Mouse (Mus musculus): ENCODE measurements around the gene Ptk7.

Gene Ptk7

DNA sequence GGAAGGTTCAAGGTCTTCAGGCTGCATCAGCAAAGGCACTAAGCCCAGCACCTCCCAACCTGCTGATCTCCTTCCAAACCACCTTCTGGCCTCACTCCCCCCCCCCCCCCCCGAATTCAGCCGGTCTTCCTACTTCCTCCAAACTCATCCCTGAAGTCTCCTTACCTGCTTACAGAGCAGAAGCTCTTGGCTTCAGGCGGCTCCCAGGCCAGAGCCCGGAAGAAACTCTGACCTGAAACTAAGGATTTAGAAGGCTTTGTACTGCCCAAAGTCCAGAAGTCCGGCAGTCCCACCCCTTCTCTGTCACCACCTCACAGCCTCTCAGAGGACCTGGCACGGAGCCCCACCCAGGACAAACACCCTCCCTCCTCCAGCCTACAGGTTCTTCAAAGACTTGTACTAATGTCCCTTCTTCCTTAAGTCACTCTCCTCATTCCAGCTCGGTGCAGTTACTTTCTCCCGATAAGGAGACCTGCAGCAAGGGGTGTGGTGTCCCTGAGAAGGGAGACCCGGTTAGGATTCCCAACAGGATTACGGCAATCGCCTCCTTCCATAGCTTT, 15.7 kb upstream of the Ptk7 start:
- peak; percentile 54 for DNase-seq (ENCODE audit: low spot score)

DNA sequence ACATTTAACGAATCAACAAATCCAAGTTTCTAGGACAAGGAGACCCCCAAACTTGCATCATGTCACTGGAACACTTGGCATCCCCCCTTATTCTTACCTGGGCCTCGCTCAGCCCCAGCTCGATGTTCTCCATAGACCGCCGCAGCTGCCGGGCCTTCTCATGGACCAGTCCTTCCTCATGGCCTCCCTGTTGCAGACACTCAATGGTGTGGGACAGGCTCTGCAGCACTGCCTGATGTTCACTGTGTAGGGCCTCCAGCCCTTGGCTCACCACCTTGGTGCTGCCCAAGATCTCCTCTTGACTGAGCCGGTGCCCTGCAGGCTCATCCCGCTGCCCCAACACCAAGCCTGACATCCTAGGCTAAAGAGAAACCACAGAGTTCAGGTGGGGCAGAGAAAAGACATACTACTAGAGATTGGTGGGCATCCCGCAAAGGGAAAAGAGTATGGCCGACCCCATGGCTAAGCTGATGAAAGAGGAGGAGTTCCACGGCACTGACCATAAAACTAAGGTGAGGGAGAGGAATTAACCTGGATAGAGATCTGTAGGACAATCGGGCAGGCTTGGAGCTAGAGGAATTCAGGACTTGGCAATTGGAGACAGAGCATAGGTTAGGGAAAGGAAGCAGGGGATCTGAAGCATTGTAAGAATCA, 15.0 kb upstream of the Ptk7 start:
- no peak for DNase-seq (ENCODE audit: low spot score)

DNA sequence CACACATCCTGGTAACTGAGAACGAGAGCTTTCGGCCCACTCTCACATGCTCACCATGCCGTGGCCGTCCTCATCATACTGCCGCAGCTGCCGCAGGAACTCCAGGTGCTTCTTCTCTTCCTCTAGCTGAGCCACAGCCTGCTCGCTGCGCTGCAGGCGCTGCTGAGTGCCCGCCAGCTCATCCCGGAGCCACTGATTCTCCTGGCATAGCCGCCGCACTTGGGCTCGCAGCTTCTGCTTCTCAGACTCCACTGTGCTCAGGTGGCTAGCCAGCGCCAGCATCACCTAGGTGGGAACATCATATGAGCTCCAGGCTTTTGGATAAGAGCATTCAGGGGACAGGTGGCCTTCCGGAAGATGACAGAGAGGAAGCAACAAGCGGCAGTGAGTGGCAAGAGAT, 12.8 kb upstream of the Ptk7 start:
- DNase-seq (ENCODE audit: low spot score): no peak

DNA sequence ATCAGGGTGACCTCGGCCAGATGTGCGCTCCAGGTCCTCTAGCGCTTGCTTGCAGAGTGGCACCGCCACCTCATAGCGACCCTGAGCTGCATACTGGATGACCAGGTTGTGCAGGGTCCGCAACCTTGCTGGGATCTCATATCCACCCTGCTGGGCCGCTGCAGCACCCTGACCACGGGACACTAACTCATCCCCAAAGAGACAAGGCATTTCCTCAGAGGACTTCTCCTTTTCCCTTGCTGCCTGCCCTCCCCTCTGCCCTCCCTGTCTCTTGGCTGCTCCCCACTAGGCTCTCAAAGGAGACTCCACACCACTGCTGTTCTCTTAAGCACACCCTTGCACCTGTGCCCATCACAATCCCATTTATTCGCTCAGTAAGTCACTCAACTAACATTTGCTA, 10.6 kb upstream of the Ptk7 start:
- no peak for DNase-seq (ENCODE audit: low spot score)

DNA sequence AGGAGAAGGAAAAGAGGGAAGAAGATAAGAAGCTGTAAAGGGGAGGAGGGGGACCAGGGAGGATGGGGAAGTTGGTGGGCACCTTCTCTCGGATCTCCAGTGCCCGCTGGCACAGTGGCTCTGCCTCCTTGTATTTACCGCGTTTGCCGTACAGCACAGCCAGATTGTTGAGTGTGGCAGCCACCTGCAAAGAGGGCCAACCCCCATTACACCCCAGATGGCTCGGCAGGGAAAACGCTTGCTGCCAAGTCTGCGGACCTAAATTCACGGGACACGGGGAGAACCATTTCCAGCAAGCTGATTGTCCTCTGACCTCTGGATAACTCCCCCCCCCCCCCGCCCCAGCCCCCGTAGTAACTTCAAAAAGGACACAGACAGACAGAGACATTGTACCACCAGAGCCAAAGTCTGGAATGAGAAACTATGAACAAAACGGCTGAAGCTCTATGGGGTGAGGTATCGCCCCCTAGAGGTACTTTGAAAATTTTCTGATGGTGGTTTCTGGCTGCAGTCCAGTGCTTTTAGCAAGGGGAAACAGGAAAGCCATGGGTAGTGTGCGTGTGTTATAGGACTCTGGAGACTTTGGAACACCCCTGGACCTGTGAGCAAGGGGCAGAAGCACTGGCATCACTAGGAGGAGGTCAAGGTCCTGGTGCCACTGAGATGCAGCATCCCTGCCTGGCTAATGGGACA, 7.7 kb upstream of the Ptk7 start:
- DNase-seq (ENCODE audit: low spot score): peak; percentile 46

DNA sequence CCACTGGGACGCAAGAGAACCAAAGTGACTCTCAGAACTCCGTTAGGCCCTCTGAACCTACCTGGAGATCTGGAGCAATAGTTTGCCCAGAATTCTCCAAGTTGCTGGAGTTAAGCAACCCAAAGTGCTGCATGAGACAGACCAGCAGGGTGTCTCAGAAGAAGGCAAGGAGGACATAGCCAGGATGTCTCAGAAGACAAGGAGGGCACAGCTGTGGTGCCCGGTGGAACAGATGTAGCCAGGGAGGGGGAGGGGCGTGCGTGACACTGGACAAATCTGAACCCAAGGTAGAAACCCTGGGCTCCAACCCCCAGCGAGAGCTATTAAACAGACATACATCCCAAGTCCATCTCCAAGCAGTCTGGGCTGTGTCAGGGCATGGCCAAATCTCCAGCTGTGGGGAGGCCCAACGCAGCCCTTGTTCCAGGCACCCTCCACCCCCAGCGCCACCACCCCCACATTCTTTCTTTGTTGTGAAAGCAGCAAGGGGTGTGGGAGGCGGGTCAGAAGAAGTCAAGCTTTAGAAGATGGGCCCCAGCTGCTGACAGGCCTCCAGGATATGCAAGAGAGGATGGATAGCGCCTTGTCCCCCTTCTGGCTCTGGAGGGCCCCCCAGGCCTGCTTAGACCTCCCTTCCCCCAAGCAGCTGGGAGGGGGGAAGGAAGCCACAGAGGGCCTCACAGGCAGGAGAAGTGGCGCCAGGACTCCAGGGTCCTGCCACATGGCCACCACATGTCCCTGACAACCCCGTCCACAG, 559 bp upstream of the Ptk7 start:
- no peak for DNase-seq (ENCODE audit: low spot score)

DNA sequence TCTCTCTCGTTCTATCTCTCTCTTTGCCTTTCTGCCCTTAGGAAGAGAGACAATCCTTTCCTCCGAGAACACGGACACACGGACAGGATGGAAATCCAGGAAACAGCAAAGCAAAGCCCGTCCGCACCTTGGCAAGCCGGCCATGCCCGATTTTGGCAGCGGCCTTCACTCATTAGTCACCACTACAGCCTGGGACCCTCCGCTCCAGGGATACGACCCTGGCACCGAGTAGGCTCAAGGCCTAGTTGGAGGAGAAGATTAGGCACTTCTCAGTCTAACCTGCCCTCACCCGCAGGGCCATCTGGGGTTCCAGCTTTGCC, 873 bp downstream of the Ptk7 start:
- no peak for DNase-seq (ENCODE audit: low spot score)

DNA sequence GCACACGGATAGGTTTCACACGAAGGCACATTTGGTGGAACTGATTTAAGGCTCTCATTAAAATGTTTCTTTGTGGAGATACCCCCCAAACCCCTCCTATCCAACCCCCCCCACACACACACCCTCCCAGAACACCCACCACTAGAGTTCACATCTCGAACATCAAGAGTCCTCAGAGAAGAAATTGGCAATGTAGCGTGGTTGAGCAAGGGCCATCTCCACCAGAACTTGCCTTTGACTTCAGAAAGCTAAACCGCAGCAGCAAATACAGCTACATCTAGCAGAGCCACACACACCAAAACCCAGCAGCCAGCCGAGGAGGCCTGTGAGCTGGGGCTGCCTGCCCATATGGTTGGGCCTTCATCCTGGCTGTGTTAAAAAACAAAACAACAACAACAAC, 1.9 kb downstream of the Ptk7 start:
- DNase-seq (ENCODE audit: low spot score): no peak

DNA sequence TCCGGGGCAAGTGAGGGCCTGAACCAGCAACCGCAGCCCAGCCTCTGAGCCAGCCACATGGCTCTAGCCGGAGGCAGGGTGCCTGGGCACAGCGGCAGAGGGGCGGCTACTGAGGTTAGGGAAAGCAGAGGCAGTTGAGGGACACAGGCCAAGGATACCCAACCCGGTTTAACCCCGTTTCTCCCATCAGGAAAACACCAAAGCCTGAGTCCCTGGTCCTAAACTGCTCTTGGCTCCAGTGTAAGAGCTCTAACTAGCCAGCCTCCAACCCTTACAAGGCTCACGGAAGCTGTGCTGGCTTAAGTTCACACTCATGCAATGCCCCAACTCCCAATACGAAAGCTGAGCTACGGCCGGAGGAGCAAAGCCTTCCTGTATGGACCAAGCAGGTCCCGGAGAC, 4.7 kb downstream of the Ptk7 start:
- no peak for DNase-seq (ENCODE audit: low spot score)

DNA sequence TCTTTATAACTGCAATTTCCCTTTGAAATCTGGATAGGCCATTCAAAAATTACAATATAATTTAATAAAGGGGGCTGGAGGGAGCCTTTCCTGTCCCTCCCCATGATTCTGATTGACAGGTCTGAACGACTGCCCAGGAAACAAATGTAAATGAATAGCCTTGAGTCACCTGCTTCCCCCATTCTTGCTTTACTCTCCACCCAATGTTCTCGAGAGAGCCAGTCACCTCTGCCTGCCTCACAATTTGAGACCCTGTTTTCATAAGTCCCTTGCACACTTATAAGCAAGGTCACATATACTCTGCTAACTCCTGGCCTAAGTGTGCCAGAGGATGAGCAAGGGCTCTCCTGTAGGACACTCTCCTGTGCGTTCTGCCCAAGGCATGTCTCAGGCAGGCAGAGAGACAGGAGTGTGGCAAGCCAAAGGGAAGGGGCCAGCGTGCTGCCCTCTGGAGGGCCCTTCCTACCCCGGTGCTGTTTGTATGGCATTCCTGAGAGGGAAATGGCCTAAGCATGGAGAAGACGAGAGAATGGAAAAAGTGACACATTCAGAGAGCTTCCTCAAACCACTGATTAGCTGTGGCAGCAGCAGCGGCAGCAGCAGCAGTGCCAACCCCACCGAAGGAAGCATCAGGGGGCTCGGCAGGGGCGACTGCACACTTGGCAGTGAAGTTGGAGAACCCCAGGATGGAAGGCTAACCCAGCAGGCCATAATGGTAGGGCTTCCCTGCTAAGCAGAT, 5.3 kb downstream of the Ptk7 start:
- no peak for DNase-seq (ENCODE audit: low spot score)

DNA sequence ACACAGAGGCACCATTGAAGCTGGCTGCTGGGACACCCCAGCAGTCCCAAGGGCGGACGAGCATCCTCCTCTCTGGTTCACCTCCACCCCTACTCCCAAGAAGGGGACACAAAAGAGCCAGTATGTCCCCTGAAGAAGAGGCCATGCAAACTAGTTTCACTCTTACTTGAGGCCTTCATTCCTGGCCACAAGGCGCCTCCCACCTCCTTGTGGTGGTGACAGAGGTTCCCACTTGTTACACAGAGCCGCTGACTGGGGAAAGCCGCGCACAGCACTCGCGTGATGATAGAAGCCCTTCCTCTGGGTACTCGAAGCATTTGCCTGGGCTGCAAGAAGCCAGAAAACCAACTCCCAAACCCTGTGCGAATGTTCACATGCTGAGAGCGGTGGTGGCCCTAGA, 7.0 kb downstream of the Ptk7 start:
- no peak for DNase-seq (ENCODE audit: low spot score)

DNA sequence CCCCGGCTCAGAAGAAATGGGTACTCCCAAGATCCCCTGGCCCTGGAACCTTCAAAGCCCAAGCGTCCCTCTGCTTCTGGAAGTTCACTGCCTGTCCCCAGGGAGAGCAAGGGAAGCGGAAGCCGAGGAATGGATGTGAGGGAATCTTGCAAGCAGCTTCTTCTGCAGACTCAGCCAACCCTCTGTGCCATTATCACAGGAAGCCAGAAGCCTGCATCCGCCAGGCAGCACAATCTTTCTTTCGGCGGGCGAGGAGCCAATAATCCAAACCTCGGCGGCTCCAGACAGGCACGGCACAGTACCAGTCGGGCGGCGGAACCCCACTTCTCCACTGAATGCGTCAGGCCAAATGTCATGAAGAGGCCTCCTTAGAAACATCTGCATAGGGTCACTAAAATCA, 8.0 kb downstream of the Ptk7 start:
- no peak for DNase-seq (ENCODE audit: low spot score)

DNA sequence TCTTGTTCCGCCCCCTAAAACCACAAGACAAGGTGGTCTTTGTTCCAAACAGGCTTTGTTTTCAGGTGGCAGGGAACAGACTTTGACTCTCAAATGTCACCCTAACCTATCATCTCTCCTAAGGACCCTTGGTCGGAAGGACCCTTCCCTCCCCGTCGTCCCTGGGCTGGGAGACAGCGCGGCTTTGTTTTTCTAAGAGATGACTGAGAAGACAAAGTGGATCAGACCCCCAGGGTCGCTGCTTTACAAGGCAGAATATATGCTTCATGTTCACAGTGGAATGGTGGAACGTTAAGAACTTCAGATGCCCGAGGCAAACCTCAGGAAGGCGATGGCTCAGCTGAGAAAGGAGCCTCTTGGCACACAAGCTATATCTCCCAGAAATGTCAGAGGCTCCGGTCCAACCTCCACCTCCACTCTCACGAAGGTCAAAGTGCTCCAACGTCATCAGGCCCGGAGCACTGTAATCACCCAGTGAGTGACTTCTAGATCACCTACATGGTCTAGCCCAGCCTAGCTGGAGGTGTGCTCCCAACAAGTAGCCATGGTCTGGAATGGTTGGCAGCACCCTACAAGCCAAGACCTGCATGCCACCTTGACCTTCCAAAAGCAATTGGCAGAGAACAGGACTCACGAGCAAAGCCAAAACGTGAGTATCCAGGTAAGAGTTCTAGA, 9.5 kb downstream of the Ptk7 start:
- no peak for DNase-seq (ENCODE audit: low spot score)

DNA sequence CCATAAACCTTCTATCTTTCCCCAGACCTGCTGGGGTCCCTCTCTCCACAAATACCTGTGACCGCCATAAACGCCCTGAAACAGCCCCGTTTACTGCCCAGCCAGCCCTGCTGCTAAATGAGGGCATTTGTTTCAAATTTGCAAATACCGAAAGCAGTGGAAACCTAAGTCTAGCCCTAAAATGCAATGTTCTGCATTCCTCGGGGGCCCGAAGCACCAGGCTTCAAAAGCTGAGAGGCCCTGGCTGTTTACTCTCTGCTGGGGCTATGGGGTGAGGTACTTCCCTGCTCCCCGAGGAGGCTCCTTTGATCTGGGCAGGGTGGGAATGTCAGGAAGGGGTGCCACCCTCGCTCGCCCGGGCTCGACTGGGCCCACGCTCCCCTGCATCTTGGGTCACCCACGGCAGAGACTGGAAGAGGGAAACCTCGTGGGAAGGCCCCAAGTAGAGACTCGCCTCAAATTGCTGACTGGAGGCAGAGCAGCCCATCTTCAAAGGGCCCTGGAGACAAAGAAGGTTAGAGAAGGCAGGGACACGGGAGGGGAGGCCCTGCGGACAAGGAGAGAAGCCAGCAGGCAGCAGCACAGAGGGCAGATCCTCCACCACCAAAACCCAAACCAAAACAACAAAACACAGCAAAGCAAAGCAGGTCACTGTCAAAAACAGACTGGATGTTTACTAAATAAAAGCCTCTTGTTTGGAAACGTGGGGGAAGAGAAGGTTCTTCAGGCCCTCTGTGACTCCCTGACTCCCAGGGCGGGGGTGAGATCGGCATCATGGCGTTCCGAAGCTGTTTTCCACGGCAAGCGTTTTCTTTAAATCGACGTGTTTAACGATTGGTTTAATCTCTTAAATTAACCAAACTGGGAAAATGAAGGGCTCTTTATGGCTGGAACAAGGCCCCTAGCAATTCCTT, 10.3 kb downstream of the Ptk7 start:
- no peak for DNase-seq (ENCODE audit: low spot score)

DNA sequence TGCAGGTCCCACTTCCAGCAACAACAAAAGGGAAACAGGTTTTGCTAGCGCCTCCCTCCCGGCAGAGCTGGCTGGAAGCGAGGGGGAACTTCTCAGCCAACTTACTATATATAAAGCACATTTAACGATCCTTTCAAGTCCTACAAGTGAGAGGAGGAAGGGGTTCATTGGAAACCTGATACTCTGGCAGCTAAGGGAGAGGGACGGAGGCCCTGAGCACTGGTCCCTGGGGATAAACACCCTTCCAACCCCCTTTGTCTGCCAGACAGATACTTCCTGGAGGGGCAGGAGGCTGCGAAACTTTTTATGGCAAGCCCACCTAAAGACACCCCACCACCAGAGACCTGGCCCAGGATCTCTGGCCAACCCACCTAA, 10.9 kb downstream of the Ptk7 start:
- DNase-seq (ENCODE audit: low spot score): no peak

DNA sequence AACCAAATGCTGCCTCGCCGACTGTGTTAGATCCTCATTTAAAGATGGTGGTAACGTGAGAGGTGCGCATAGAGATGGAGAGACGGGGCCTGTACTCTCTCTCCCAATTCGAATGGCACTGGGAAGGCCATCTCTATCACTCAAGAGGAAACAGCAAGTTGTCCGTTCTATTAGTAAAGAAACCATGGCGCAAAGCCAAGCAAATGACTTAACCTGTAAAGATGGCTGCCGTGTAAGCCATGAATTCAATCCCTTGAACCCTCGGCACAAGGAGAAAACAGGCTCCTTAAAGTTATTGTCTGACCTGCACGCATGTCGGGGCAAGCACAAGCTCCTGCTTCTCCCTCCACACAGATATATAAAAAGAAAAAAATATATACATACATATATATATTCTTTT, 11.5 kb downstream of the Ptk7 start:
- DNase-seq (ENCODE audit: low spot score): no peak

DNA sequence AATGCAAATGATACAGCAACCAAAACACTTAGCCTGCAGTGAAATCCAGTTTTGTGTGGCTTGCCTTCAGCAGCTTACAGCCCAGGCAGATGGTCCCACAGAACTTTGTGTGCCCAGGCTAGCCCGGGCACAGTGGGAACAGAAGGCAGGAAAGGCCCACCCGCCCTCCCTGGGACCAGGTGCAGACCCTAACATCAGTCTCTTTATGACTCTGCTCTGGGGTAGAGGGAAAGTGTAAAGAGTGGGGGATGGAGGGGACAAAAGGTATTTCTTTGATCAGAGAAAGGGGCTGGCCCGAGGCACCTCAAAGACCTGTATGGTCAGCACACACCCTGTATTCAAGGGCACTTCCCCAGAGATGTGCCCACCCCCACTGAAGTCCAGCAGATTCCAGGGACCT, 16.1 kb downstream of the Ptk7 start:
- DNase-seq (ENCODE audit: low spot score): no peak

DNA sequence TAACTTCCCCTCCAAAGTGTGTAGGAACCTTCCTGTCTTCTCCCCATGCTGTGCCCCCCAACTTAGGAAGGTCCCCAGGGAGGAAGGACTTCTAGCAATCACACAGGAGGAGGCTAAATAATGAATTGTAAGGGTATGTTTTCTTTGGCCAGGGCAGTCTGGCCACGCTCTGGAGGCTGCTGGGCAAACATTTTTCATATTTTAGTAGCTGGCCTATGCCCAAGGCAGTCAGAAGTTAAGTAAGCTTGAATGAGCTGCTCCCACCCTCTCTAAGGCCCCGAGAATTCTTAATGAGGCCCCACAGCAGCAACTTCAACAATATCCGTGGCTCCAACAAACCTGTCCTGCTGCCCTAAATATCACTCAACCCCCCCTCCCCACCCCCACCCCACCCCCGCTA, 16.5 kb downstream of the Ptk7 start:
- no peak for DNase-seq (ENCODE audit: low spot score)

DNA sequence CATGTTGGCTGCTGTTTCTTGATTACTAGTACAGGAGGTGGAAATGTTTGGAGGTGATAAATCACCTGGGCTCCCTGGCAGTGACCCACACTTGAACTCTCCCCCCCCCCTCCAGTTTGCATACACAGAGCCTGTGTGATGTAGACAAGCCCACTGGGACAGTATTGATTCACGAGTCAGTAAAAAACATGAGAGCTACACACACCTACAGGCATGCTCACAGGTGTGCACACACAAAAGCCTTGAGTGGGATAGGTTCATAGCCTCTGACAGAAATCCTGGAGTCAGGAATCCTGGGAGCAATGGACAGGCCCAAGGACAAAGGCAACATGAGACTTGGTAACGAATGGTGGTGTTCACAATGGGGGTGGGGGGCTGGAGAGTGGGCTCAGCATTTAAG, 17.1 kb downstream of the Ptk7 start:
- no peak for DNase-seq (ENCODE audit: low spot score)

DNA sequence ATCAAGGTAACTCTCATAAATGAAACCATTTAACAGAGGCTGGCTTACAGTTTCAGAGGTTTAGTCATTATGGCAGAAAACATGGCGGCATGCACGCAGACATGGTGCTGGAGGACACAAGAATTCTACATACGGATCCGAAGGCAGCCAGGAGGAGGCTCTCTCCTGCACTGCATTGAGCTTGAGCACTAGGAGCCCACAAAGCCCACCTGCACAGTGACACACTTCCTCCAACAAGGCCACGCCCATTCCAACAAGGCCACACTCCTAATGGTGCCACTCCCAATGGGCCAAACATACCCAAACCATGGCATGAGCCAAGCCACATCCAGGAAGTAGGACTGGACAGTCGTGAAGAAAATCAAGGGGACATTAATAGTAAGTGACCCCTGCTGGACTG, 18.0 kb downstream of the Ptk7 start:
- no peak for DNase-seq (ENCODE audit: low spot score)

Measured in urinary bladder, postnatal 25 days (tissue).